Mouse (Mus musculus): ENCODE measurements around the gene Epas1.
A peak's percentile ranks its signal among the peaks of the same experiment; 100 is the strongest.

Gene Epas1

DNA sequence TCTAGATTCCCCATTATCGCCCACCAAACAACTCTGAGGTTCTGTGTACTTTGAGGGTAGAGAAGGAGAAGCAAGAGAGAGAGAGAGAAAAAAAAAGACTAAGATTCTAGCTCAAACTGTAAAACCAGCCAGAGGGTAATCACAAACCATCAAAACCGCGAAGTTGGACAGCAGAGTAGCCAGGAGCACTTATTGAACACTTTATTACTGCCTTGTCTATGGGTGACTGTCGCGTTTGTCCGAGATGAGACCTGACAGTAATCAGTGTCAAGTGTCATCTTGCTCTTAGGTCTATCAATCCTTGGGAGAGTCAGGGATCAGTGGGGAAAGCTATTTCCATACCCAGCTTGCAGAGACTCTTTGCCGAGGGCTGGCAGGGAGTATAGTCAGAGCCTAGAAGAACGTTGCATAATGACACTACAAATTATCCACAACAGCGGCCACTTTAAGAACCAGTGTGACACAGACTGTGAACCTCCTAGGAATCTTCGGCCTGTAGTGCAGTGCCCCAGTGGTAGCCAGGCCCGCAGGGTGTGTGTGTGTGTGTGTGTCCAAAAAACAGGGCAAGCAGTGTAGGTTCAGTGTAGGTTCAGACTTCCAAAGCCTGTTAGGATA, 2.2 kb downstream of the Epas1 start:
- DNase-seq (ENCODE audit: low spot score) = no peak

DNA sequence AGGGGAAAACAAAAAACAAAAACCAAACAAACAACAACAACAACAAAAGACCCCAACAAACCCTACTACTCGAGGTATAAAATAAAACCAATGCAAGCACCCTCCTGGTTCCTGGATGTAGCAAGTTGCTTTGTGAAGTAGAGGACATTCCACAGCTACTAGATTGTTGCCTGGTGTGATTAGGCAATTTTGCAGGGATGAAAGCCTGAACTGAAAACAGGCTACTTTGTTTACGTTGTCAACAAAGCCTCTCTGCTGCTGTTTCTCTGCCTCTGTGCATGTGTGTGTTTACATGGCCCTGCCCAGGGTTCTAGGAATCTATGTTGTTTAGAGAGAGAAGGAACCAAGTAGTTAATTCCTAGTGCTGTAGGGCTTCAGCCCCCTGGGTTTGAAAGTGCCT, 4.1 kb downstream of the Epas1 start:
- DNase-seq (ENCODE audit: low spot score) = no peak

DNA sequence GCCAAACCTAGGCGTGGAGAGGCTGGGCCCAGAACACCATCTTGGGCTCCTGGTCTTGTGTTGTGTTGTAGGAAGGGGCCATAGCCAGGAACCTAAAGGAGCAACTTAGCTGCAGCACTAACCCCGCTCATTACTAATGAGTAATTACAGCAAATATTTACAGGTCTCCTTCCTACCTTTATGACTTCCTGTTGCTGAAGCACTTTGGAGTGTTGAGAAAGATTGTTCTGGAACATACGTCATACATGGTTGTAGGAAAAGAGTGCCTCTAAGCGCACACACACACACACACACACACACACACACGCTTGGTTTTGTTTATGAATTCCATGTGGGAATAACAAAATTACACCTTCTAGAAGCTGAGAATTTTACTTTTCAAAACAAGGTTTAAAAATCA, 8.4 kb downstream of the Epas1 start:
- no peak for DNase-seq (ENCODE audit: low spot score)

DNA sequence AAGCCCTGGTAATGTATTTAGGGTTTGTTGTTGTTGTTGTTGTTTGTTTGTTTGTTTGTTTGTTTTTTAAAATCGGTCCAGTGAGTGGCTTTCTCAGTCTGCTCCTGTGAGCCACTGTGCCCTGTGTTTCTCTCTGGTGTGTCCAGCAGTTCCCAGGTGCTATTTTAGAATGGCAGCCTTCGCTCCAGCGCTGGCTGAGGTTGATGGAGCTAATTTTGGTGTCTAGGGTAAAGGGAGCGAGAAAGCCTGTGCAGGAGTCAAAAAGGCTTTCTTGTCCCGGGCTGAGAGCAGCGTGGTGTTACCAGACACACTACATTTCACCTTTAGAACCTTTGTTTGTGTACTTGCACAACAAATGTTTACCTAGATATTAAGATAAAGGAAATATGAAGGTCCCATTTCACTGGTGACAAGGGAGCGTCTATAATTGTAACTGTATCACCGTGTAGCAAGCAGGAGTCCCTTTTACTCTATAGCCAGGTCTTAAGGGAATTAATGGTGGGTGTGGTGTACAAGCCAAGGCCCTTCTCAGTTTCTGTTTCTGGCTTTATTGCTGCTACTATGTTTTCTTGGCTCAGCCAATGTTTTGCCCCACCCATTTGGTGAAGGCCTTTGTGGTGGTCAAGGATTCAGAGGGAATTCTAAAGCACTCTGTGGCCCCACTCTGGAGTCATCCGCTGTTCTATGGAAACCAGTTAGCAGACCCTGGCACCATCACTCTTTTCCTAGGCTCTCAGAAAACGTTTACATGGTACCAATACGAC, 9.2 kb downstream of the Epas1 start:
- DNase-seq (ENCODE audit: low spot score) = no peak

DNA sequence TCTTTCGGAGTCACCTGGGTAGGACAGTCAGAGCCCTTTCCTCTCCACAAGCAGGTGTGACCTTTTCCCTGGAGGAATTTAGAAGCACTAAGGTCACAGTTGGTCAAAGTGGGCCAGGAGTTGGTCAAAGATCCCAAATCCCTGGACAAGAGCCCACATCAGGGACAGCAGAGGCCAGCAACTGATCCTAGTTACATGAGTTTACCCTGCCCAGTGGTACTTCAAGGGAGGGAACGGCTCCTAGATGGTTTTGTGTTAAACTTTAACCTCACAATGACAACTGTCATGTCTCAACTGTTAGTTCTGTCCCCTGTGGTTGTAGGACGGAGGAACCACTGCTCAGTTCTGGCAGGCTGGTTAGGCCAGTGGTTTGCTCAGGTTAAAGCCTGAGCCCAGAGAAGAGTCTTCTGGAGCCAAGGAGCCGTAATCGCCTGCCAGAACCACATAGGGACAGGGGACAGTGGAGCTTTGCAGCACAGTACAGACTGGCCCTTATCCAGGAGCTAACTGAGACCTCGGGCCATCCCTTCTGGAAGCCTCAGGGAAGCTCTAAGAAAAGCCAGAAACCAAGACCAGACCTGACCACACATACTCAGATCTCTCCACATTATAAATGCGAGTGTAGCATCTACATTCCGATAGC, 12.4 kb downstream of the Epas1 start:
- no peak for DNase-seq (ENCODE audit: low spot score)

DNA sequence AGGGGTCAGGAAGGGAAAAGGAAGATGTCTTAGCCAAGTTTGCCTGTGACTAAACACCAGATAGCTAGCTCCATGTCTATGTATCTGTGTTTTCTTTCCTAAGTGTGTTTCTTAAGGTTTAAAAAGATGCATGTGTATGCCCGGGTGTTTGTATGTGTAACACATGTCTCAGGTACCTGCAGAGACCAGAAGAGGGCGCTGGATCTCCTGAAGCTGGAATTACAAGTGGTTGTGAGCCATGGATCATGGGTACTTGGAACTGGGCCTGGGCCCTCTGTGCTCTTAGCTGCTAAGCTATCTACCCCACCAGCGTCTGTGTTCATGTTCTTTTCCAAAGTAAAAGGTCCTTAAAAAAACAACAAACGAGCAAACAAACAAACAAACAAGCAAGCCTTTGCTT, 12.9 kb downstream of the Epas1 start:
- no peak for DNase-seq (ENCODE audit: low spot score)

DNA sequence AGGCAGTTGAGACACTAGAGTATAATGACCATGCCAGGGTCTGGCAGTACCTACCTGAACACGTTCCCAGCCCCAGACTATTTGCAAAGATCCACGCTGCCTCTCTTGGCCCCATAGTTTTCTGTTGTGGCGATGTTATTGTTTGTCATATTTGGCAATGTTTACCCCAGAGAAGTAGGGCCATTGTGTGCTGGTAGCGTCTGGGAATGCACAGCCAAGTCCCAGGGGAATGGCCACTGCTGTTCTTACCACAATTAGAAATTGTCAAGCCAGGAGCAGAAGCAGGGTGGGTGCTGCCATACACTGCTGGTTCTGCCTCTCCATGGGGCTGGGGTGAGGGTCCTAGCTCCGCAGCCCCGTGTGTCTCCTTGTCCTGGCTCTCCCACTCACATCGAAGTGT, 15.1 kb downstream of the Epas1 start:
- no peak for DNase-seq (ENCODE audit: low spot score)

DNA sequence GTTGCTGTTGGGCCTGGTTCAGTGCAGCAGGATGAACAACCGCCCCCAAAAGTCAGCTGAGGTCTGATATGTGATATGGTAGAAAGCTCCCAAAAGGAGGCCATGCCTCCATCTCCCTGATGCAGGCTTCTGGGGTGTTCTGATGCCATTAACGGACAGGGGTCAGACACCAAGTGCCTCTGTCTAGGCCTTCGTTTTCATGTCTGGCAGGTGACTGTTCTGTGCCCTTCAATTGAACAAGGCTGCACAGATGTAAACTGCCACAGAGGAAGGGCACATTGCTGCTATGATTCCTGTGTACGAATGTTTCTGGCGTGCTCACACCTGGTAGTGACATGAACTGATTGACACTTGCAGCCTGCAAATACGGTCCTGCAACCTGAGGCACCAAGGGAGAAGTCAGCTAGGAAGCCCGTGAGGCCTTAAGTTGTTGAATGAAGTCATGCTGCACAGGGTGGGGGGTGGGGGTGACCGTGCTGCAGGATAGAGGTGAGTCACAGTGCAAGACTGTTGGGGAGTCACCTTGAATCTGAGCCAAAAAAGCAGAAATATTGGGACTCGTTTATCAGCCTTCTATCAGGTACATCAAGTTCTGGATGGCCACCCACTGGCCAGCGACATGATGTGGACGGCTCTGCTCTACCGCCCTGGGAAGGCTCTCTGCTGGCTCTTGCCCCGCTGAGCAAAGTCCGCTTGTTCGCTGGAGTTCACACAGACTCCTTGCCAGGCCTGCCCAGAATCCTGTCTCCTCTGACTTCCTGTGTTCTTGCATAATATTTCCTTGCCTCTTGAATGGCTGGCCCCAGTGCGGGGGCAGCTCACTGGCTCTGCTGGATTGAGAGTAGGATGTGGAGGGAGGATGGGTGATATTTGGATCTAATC, 16.1 kb downstream of the Epas1 start:
- DNase-seq (ENCODE audit: low spot score) = peak; percentile 10

DNA sequence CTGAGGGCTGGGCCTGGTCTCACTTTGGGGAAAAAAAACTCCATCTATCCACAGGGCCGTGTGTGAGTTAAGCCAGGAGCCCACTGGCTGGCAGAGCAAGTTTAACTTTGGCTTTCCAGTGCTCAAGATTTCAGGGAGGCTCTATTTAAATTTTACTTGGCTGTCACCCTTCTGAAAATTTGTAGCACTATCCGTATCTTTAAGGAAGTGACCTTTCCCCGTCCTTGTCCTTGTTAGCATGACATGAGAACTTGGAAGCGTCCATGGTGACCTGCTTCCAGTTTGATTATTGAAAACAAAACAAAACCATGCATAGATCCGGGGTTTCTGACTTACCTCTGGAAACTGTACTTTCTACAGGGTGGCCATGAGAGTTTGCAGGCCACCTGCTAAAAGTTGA, 17.3 kb downstream of the Epas1 start:
- no peak for DNase-seq (ENCODE audit: low spot score)

DNA sequence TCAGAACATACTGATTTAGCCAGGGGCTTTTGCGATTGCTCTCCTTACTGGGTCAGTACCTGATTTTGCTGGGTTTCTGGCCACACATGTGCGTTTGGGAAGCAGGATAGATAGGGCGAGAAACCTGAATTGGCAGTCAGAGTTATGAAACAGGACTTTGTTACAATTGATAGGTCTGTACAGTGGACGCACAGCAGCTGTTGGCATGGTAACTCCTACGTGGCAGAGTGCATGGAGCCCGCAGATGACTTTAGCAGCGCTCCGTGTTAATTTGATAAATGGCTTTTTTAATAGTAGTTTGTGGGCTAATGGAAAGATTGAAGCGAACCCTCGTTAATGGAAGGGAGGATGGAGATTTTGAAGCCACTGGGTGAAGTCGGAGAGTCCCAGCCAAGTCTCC, 18.5 kb downstream of the Epas1 start:
- peak; percentile 8 for DNase-seq (ENCODE audit: low spot score)

DNA sequence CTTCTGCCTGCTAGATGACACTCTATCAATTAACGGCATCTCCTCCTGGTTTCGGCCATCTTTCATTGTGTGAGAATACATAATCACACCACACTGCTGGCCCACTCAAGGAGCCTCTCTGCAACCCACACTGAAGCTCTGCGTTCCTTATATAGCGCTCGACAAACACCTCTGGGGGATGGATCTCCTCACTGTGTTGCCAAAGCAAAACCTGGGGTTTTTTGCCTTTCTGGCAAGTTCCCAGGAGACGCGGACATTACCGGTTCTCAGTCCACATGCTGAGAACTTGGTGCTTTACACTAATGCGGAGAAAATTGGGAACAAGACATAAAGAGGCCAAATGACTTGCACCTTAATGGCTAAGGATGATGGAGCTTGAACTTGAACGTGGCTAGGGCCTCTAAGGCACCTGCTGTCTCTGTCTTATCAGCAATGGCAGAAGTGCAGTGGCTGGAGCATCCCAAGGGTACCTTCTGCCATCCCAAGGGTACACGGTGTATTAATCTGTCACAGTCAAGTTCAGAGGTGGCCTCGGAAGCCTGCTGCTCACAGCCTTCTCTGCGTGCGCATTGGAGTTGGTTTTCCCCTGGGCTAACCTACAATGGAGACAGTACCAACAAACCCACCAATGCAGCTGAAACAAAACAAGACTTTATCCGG, 19.6 kb downstream of the Epas1 start:
- DNase-seq (ENCODE audit: low spot score) = no peak

DNA sequence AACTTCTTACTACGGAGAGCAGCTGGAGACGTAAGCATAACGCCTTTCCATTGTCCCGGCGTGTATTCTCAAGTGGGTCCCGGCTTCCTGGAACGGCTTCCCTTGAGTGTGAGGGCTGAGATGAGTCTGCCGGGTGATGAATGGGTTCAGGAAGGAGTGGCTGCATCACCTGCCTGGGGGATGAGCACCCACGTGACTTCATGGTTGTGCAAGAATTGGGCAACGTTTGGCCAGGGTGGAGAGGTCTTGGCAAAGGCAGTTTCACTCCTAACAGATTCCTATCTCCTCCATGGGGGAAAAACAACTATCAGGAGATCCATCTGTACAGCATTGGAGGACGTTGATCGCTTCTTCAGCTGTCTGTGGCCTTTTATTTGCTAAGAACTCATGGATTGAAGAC, 23.0 kb downstream of the Epas1 start:
- no peak for DNase-seq (ENCODE audit: low spot score)

DNA sequence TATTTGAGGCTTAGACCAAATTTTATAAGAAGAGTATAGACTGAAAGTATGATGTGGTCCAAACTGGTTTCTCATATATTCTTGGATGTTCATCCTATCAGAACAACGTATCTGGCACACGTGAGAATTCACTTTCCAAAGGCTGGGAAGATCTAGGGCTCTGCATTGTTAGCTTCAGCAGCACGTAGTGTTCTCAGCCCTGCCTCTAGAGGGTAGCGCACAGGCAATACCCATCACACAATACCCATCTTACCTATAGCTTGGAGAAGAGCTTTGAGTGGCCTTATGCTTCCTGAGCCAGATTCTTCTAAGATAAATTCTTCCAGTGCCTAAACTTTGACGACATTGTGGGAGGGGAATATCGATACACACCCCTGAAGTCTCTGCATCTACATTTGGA, 24.6 kb downstream of the Epas1 start:
- no peak for DNase-seq (ENCODE audit: low spot score)

DNA sequence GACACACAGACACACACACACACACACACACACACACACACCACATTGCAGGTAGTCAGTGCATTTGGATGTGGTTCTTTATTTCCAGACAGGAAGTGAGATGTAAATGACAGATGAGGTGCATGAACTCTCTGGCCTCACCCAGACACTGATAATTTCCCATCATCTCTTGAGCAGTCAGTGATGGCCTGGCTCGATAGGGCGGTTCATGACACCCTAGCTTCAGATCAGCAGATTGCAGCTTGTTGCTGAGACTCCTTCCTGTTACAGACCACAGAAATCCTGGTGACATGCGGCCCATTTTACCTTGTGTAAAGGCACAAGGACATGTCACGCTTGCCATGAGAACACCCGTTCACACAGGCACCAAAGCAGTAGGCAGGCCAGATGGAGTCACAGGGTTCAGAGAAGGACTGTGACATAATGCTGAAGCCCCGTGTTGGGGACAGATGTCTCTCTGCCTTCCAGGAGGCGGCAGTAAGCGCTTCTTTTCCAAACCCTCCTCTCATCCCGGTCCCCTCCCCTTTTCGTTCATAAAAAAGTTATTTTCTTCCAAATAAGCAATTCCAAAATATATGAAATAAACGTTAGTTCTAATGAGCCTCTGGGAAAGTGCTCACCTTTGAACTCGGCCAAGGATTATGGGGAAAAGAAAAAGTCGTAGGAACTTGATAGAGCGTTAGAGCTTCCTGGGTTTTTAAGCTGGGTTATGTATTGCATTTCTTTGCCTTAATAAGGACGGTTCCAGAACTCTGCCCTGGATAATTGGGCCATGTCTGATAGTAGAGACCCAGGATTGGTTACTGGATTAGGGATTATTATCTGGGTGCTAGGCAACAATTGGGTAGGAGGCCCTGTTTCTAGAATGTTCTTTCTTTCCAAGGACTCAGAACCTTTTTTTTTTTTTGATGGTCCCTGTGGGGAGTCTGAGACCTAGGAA, 26.0 kb downstream of the Epas1 start:
- DNase-seq (ENCODE audit: low spot score) = no peak

DNA sequence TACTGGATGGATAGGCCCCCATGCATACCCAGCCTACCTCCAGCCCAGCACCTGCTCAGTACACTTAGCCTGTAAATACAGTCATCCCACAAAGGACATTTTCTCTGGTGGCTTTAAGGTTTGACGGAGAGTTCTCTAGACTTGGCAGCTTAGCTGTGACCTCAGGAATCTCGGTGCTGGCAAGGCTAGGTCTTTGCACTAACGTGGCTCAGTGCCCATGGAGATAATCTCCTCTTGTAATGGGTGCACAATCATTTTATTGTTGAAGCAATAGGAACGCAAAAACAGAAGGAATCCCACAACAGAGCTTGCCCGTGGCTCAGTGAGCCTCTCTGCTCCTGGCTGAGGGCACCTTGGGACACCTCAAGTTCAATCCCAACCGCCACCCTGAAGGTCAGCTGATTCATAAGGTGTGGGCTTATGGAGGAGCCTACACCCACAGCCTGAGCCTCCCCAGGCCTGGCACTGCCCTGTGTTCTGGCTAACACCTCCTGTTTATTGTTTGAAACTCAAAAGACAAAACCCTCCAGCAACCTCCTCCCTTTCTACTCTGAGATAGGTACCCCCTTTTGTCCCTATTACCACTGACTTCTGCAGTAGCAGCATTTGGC, 27.3 kb downstream of the Epas1 start:
- DNase-seq (ENCODE audit: low spot score) = no peak

DNA sequence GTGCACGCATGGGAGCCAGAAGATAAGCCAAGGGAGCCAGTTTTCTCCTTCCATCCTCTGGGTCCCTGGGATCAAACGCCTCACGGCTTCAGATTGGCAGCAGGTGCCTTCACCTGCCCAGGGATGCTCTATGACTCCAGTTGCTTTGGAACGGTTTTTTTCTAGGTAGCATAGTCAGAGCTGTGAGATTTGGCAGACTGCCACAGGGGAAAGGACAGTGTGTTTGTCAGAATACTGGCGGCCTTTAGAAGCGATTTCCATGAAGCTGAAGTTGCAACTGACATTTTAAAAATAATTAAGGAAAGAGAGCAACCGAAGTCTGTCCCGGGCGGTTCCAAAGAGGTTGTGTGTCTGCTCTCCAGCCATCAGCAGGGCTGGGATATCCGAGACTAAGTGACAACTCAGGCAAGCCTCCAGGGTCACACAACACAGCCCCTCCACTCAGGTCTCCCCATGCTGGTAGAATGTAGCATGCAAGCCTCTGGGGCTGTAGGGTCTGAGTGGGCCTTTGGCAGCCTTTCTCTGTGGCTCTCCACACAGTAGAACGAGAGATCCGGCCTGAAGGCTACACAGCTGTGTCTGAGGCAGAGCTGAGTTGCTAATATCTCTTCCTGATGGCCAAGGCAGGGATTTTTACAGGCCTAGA, 28.4 kb downstream of the Epas1 start:
- peak; percentile 21 for DNase-seq (ENCODE audit: low spot score)

DNA sequence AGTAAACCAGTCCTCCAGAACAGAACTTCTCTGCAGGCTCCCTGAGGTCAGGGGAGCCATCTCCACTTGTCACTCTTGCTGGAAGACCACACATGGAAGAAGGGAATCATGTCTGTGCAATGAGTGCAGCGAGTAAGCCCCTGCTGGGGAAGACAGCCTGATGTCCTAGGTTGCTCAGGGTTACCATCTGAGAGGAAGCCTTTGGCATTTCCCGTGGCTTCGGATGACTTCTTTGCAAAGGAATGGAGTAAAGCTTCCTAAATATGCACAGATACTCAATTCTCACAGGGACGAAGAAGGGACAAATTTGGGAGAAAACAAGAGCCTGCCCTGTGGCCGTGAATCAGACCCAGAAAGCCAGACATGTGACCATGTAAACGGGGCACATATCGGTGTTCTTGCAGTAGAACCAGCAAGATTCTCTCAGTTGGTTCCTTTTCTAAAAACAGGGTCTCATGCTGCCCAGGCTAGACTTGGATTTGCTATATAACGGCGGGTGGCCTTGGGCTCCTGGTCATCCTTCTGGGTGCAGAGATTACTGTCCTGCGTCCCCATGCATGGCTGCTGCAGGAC, 31.0 kb downstream of the Epas1 start:
- DNase-seq (ENCODE audit: low spot score) = no peak

DNA sequence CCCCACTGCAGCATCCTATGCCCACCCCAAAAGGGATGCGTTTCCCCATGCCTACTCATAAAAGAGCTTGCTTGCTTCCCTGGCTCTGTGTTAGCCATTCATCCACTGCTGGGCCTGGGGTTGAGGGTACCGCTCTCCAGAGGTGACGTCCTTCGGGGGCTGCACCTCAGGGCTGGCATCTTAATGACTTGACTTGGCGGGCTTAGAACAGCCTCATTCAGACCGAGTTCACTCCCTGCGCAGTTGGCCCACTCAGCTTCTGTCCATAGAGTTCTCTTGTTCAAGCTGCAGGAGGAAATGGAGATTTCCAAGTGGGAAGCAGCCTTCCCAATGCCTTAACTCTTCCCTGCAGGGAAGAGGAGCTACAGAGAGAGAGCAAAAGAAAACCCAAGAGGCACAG, 32.1 kb downstream of the Epas1 start:
- DNase-seq (ENCODE audit: low spot score) = no peak

DNA sequence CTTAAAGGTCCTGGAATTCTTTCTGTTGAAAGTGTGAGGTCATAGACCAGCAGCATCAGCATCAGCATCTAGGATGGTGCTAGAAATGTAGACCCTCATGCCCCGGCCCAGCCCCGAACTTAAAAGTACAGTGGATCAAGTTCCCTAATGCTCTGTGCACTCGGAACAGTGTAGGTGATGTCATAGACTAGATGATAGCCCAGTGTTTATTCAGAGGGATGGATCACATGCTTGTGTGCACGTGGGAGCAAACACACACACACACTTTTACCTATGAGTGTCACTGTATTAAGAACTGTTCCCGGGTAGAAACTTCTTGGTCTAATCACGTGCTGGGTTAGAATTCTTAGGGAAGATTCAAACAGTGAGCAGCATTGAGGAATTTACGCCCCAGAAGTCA, 33.0 kb downstream of the Epas1 start:
- DNase-seq (ENCODE audit: low spot score) = no peak

DNA sequence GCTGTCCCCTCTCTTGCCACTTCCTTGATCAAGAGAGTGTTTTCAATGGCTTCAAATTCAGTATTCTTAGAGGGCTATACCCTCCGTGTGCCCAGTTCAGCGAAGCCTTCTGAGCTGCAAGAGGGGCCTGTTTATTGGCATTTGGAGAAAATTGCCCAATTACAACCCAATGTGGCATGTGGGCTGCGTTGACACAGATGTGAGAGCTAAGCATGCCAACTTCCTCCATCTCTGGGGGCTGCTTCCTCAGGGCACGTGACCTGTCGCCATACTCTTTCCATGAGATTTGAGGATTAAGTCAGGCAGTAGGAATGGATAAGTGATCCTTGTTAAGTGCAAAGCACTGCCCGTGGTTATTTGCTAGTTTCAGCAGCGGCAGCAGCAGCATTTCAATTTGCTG, 34.3 kb downstream of the Epas1 start:
- no peak for DNase-seq (ENCODE audit: low spot score)
